Mouse (Mus musculus): Measurements from ENCODE around the gene Vangl2.

Vangl2 gene

DNA sequence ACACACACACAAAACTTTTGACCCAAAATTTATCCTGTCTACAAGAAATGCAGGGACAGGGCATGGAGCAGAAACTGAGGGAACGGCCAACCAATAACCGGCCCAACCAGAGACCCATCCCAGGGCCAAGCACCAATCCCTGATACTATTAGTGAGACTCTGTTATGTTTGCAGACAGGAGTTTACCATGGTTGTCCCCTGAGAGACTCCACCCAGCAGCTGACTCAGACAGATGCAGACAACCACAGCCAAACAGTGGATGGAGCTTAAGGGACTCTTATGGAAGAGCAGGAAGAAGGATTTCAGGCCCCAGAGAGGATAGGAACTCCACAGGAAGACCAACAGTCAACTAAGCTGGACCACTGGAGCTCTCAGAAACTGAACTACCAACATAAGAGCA is 1.7 kb upstream of the Vangl2 start:
- no peak for ATAC-seq (ENCODE audit: low TSS enrichment)

DNA sequence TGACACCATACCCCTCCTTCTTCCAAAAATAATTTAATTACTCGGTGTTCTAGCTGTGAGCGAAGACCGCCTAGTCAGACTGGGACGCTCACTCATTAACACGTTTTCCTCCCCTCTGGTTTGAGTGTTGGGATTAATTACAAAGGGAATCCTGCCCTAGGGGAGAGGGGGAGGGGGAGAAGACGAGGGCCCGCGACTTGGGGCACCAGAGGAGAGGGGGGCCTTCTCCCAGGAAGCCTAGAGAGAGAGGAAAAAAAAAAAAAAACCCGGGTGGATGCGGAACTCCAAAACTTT is 488 bp downstream of the Vangl2 start:
- no peak for ATAC-seq (ENCODE audit: low TSS enrichment)

DNA sequence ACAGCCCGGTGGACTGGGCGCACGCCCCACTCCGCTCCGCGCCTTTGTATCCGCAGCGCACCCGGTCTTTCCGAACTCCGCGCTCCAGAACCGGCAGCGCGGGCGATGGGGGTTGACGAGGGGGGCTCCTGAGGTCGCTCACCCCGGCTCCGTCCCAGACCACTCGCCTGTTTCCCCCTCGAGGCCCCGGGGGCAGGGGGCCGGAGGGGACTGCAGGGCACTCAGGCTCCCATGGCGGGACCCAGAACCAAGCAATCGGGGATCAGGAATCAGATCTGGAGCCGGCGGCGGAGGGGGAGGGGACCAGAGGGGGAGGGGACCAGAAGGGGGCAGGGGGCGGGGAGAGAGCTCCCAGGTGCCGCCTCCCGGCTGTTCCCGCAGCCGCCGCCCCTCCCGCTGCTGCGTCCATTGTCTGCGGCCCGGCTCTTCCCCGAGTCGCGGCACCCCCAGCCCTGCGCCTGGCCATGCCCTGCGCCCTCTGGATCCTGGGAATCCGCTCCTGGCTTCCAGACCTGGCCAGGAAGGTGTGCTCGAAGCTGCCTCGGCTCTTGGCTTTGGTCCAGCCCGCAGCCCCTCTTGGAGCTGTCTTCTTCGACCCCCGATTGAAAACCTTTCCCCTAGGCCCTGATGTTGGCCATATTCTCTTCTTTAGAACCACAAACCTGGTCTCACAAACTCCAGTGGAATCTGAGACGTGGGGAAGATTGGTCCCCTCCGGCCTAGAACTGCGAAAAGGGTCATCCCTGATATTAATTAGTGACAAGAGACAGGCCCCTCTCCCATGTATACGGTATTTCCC is 1.0 kb downstream of the Vangl2 start:
- peak; percentile 70 for ATAC-seq (ENCODE audit: low TSS enrichment)

DNA sequence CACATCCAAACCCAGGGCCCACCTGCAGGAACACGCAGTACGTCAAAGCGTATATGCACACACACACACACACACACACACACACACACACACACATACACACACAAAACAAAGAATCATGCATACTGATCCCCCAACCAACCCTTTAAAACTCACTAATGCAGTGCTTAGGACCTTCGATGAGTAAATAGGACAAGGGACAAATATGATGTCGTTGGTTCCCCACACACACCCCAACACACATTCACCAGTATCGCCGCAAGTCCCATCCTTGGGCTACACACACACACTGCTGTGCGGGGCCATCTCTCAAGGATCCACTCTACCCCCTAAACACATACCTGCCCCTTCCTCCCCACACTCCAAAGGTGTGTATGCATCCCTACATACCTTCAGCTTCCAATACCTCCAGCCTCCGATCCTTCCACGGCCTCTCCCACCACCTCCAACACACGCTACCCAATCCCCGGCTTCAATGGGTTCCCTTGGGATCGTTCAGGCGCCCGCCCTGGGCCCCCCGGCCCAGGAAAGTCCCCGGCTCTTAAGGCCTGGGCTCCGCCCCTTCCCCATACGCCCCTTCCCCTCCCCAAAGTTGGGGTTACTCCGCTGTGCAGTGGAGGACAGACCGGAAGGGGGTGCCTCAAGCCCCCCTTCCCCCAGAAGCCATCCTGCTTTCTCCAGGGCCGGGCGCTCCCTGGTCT is 1.9 kb downstream of the Vangl2 start:
- ATAC-seq (ENCODE audit: low TSS enrichment) = peak; percentile 42

DNA sequence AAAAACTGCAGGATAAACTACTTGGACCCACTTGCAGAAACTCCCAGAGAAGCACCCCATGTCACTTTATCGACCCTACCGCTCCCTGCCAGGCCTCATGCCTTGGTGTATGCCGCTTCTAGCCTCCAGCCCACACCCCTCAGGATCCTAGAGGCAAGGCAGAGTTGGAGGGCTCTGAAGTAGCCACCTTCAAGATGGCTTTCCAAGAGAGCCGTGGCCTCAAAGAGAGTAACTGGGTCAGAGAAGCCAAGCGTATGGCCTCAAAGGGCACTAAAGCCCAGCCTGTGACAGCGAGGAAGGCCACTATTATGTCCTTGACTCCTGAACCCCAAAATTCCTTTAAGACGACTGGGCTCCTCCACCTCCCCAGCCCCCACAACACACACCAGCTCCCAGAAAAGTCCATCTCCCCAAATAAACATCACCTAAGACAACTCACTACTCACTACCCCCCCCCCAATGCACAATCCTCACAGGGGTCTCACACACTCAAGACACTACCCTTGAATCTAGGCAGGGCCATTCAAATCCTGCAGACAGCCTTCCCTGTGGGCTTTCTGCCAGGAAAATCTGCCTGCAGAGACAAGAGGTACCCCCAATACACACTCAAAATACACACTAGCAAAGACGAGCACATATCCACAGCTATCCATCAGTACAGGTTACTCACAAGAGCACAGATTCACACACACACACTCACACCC is 2.9 kb downstream of the Vangl2 start:
- ATAC-seq (ENCODE audit: low TSS enrichment) = no peak

DNA sequence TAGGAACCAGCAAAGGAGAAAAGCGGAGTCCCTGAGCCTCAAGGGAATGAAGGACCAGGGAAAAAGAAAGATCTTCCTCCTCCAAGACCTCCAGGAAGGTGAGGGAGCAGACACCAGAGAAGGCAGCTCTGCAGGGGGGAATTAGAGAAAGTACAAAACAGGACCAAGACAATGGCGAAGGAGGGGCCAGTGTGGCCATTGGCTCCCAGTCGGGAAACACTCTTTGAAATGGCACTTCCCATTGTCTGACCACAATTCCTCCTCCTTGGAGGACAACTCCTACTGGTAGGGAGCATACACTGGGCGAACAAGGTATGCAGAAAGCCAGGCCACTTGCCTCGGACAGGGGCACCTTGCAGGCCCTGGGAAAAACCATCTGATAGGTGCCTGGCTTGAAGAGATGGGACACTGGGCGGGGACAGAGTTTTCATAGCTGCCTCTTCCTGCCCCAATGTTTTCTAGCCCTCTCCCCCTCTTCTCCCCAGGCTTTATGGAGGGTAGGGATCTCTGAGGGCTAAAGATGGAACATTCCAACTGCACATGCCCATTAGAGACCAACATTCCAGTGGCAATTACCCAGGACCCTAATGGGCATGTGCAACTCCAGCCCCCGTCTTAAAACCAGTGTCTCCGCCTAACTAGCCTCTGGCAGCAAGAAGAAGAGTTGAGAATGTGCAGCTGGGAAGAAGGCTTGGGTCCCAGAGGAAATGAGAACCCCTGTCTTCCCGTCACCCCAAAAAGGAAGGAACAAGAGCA is 3.9 kb downstream of the Vangl2 start:
- ATAC-seq (ENCODE audit: low TSS enrichment) = no peak

DNA sequence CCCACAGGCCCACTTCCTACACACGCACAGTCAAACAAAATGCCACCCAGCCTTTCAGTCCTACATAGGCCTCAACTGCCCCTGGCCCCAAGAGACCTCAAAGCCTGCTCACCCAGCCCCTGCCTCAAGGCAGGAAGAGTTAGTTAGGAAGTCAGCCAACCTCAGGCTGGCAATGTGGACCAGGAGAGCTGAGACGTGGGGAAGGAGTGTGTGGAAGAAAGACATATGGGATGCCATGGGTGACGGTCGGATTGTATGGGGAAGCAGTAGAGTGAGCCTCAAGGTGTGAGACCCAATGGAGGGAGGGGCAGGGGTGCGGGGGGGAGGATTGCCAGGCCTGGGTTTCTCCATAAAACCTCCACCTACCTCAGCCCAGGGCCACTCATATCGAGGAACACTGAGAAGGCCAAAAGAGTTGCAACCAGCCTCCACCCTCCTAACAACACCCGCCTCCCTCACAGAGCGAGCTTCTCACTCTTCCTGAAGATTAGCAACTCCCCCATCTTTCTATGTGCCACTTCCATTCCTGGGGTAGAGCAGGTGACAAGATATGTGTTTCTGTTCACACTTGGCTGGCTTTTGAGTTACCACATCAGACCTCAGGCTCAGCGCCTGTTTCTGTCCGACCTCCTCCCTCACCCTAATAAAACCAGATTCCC is 8.3 kb downstream of the Vangl2 start:
- peak; percentile 62 for ATAC-seq (ENCODE audit: low TSS enrichment)

DNA sequence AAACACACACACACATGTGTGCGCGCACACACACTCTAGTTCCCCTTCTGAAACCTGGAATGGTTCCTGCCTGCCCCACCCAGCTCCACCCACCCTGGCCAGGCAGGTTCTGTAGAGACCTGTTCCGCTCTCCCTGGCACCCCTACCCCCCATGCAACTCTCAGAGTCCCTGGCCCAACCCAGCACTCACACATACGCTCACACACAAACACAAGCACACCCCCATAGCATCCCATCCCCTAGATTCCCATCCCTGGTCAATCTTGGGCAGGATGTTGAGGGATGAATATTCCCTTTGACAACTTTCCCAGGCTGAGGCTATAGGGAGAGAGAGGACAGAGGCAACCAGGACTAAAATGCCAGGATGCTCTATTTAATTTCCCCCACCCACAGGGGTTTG is 8.9 kb downstream of the Vangl2 start:
- no peak for ATAC-seq (ENCODE audit: low TSS enrichment)

DNA sequence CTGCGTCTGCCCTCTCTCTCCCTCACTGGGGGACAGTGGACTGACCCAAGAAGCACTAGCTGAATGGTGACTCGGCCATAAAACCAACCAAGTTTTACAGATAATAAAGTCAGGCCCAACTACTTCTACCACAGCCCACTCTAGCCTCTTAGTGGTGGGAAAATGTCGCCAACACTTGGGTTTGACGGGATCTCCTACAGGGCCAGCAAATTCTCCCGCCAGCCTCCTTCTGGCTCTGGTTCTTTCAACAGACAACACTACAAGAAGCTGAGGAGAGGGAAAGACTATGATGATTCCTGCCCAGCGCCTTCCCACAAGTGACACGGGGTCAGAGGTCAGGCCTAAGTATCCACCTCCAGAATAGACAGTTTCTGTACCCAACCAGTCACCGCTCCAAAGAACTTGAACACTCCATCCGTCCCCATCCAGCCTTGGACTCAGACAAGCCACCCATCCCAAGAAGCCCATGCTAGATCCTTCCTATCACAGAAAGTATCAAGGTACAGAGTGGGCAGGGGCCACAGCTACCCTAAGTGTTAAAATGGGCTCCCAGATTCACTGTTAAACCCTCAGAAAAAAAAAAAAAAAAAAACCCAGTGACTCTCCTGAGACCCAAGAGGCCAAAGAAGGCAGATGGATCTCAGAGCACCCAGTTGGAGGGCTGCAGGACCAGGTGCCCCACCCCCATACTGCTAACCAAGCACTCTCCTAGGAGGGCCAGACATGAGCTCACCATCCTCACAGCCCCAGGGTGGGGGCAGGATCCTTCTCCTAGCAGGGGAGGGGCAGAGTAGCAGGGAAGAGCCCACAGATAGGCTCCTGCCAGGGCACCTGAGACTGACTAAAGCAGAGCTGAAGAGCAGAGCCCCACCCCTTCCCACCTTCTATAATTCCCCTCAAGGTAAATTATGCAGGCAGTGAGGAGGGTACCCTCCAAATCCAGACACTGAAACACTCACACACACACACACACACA is 9.6 kb downstream of the Vangl2 start:
- ATAC-seq (ENCODE audit: low TSS enrichment) = no peak

DNA sequence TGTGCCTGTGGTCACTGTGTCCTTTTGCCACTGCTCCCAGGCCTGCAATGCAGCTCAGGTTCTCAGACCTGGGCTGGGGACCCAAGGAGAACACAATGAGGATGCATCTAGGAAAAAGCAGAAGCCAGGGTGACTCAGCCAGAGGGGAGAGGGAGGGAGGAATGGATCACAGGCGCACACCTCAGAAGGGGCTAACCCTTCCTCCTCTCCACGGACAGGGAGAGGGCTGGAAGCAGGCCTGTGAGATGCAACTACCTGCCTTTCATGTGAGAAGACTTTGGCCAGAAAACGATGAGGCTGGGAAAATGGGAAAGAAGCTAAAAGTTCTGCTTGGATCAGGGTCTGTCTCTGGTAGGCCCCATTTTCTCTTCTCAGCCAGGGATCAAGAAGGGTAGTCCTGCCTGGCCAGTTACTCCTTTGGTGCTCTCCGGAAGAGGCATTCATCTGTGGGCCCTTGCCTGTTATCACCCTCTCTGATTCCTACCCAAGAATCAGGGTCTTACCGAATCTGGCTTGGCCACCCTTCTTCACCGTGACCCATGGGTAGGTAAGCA is 10.7 kb downstream of the Vangl2 start:
- ATAC-seq (ENCODE audit: low TSS enrichment) = no peak

DNA sequence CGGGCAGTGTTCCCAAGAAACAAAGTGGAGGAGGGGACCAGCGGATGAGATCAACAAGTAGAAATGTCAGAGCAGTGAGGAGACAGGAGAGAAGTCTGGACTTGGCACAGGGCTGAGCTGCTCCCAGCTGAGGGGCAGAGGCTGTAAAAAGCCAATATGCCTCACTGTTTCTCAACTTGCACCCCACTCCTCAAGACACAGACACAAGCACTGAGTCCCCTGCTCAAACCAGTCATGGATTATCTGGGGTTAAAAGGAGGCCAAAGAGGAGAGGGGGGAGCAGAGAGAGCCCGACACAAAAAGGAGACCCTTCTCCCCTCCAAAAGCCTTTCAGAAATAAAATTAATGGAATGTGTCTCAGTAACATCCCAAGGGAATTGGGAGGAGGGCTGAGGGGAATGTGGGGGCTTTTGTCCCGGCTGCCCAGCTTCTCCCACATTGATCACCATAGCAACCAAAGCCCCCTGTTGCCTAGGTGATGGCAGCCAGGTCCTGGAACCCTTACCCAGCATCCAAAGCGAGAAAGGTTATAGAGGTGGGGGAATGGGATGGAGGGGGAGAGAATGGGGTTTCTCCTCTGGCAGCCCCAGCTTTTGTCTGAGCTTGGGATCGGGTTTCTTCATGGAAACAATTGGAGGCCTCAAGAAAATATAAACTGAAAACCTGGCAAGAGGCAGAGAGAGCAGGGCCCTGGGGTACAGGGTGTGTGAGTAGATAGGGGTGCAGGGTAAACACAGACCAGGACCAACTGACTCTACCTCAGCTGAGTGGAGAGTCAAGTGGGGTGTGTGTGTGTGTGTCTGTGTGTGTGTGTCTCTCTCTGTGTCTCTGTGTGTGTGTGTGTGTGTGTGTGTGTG is 11.4 kb downstream of the Vangl2 start:
- ATAC-seq (ENCODE audit: low TSS enrichment) = no peak

DNA sequence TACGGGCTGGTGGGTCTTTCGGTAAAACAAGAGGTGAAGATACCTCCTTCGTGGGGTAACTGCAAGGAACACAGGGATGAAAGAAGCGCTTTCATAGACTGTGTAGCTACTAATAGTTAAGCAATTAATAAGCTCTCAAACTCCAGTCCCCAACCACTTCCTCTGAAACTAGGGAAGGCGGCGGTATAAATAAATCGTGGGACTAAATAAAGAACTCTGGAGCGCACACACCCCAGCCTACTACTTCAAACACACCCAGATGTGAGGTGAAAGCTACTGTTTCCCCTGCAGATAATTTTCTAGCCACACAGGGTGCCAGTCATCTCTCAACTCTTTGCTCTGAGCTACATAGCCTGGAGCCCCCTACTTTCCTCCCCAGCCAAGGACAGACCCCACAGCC is 12.2 kb downstream of the Vangl2 start:
- peak; percentile 38; the same call in 1 of the 2 replicates for ATAC-seq (ENCODE audit: low TSS enrichment)

DNA sequence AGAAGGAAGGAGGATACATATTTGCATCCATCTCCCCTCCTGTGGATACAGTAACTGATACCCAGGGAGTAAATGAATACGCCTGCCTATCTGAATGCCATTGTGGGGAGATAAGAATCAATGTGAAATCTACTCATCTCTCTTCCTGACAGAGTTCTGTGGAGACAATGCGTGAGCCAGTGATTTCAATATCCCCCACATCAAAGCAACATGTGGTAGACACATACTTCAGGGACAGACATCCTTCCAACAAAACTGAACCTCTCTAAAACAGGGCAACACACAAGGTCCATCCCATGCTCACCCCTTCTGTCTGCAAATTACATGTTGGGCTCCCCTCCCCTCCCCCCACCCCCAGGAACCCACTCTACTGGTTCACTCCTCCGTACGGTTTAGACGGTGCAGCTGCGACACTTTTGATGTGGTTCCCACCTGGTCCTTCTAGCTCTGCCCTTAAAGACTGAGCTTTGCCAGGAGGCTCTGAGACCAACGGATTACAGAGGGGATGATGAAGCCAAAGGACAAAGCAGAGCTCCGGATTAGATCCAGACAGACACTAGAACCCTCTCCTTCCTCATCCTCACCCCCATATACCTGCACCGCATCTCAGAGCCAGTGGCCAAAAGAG is 12.8 kb downstream of the Vangl2 start:
- ATAC-seq (ENCODE audit: low TSS enrichment) = no peak

DNA sequence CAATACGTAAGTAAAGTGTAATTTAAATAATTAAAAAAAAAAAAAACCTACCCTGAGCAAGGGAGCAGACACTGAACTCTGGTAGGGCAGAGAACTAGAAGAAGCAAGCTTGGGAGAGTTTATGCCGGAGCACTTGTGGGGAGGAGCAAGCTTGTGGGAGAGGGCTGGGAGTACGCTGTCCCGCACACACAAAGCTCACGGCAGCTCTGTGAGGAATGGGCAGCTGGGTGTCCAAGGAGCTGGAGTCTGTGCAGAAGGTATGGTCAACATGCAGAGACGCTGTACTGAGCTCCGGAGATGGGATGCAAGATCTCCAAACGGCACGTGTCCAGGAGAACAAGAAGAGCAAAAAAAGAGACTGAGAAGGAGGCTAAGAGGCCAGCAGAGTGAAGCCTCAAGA is 13.5 kb downstream of the Vangl2 start:
- ATAC-seq (ENCODE audit: low TSS enrichment) = no peak

DNA sequence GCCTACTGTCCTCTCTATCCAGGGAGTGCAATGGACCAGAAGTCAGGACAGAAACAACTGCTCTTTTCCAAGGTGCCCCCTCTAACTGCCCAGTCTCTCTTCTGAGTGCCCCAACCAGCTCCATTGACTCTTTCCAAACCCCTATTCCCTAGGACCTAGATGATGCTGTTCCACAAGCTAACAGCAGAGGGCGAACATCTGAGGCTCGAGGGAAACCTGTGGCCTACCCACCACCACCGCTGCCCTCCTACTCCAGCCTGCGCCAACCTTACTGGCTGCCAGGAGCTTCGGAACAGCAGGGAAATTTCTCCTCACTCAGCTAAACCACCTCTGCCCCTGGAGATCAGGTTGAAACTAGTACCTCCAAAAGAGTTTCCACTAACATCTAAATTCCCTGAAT is 16.2 kb downstream of the Vangl2 start:
- ATAC-seq (ENCODE audit: low TSS enrichment) = peak; percentile 83

DNA sequence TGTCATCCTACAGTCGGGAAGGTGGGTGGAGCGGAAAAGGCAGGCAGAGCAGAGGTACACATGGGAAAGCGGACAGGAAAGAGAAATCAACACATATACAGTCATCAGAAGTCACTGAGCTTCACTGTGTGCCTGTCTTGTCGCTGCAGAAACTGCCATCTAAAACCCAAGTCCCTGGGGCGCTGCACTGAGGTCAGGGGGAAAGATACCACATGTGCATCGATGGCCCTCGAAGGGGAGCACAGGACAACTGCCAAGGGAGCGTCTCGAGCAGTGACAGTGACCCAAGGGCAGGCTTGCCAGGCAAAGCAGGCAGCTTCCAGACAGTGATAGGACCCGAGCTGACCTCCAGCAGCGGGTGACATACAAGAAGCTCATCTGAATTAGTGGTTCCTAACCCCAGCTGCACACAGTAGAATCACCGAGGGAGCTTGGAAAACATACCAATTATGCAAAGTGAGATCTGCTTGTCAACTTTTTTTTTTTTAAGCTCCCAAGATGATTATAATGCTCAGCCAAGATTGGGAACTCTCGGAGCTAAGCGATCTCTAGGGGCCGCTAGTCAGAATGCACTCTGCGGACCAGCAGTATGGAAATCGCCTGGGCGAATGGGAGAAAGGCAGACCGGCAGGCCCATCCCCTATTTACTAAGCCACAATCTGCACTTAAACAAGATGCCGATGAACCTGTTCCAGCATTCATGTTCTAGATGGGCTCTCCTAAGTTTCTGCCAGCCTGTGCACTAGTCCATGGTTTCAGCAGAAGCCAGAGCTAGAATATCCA is 18.0 kb downstream of the Vangl2 start:
- no peak for ATAC-seq (ENCODE audit: low TSS enrichment)

DNA sequence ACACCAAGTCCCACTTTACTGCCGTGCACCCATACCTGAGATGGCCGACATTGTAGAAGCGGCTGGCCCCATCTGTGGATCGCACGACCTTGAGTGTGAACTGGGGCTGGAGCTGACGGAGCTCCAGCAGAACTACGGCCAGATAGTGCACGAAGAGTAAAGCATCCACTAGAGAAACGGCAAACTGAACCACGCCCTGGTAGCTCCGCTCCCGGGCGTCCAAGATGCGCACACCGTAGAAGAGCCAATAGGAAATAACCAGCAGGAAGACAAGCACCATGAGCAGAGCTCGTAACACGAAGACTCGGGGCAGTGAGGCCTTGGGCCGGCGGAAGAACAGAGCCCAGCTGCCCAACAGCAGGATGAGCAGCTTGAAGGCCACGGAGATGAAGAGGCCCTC is 18.8 kb downstream of the Vangl2 start:
- no peak for ATAC-seq (ENCODE audit: low TSS enrichment)

DNA sequence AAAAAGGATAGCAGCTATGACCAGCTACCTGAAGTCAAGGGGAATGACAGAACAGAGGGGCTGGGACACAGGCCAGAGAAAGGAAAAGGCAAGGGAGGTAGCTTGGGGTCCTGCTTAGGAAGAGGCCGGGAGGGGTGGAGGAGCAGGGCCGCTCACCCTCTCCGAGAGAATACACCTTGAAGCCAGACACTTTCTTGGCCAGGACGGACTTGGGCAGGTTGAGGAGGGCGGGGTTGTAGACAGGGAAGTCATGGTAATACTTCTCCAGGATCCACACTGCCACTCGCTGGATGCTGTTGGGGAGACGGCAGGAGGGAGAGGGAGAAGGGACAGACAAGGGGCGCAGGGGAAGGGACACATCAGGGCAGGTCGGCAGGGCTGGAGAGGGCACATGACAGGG is 19.9 kb downstream of the Vangl2 start:
- no peak for ATAC-seq (ENCODE audit: low TSS enrichment)

Measured in frontal cortex, adult (tissue).